Mouse (Mus musculus): ENCODE data around the gene Ccdc150. TPM values are rescaled to one million over a fixed set of nuclear protein-coding genes. Genes with fewer than 3 reads are reported as not detected.

Gene Ccdc150
- polyA plus RNA-seq, 1 experiment from 2014 or later: 0.62 TPM

GRCm38 (mm10) chr1:54327876-54328545, 77.5 kb downstream of the Ccdc150 start:
- no peak overlapping the region for H3K27ac ChIP-seq (replicated peaks; ENCODE audit: low read depth, low read length)
- H3K36me3 ChIP-seq (replicated peaks; ENCODE audit: control insufficient read depth, insufficient read depth, low read depth, low read length): no peaks in the 10 kb centered on the region
- H3K4me2 ChIP-seq (ENCODE audit: low read depth, low read length): no peak overlapping the region
- 91% methylated on average over 6 of the region's 6 CpGs for WGBS
- H3K4me3 ChIP-seq (ENCODE audit: low read depth, low read length): no peak overlapping the region
- DNase-seq (ENCODE audit: low spot score) (no peak), ATAC-seq (replicated peaks; ENCODE audit: insufficient number of reproducible peaks, low FRiP score, low TSS enrichment, low read depth) (no peak)
- no peaks in the 10 kb centered on the region for H3K4me1 ChIP-seq (ENCODE audit: control insufficient read depth, insufficient read depth, low read length)
- no peaks in the 10 kb centered on the region for H3K9me3 ChIP-seq (replicated peaks; ENCODE audit: control insufficient read depth, low read length)
- no peak overlapping the region for H3K9ac ChIP-seq (replicated peaks; ENCODE audit: low read length)
- H3K27me3 ChIP-seq (ENCODE audit: control insufficient read depth, insufficient read depth, low read length): no peaks in the 10 kb centered on the region

GRCm38 (mm10) chr1:54332988-54333387, 82.5 kb downstream of the Ccdc150 start:
- Histone ChIP-seq H3K36me3 (replicated peaks; ENCODE audit: control insufficient read depth, insufficient read depth, low read depth, low read length) (no peaks in the 10 kb centered on the region), H3K9me3 (replicated peaks; ENCODE audit: control insufficient read depth, low read length) (no peaks in the 10 kb centered on the region), H3K4me3 (ENCODE audit: low read depth, low read length) (no peak overlapping the region), H3K4me2 (ENCODE audit: low read depth, low read length) (no peak overlapping the region), H3K27ac (replicated peaks; ENCODE audit: low read depth, low read length) (no peak overlapping the region), H3K9ac (replicated peaks; ENCODE audit: low read length) (no peak overlapping the region), H3K4me1 (ENCODE audit: control insufficient read depth, insufficient read depth, low read length) (no peaks in the 10 kb centered on the region), H3K27me3 (ENCODE audit: control insufficient read depth, insufficient read depth, low read length) (no peaks in the 10 kb centered on the region)
- 64% methylated on average over 4 of the region's 4 CpGs for WGBS
- DNase-seq (ENCODE audit: low spot score): peak; percentile 44
- no peak for ATAC-seq (replicated peaks; ENCODE audit: insufficient number of reproducible peaks, low FRiP score, low TSS enrichment, low read depth)

- Histone ChIP-seq H3K27me3 (ENCODE audit: control insufficient read depth, insufficient read depth, low read length) (no peaks in the 10 kb centered on the region), H3K4me3 (ENCODE audit: low read depth, low read length) (no peak overlapping the region), H3K9me3 (replicated peaks; ENCODE audit: control insufficient read depth, low read length) (no peaks in the 10 kb centered on the region), H3K4me2 (ENCODE audit: low read depth, low read length) (no peak overlapping the region), H3K9ac (replicated peaks; ENCODE audit: low read length) (no peak overlapping the region), H3K36me3 (replicated peaks; ENCODE audit: control insufficient read depth, insufficient read depth, low read depth, low read length) (no peaks in the 10 kb centered on the region), H3K27ac (replicated peaks; ENCODE audit: low read depth, low read length) (no peak overlapping the region), H3K4me1 (ENCODE audit: control insufficient read depth, insufficient read depth, low read length) (no peaks in the 10 kb centered on the region)
- WGBS: 92% methylated on average over 4 of the region's 4 CpGs
- DNase-seq (ENCODE audit: low spot score) (no peak), ATAC-seq (replicated peaks; ENCODE audit: insufficient number of reproducible peaks, low FRiP score, low TSS enrichment, low read depth) (no peak)
Observed at GRCm38 (mm10) chr1:54354786-54355185, 104.3 kb downstream of the Ccdc150 start.

- ATAC-seq (replicated peaks; ENCODE audit: insufficient number of reproducible peaks, low FRiP score, low TSS enrichment, low read depth) (no peak), DNase-seq (ENCODE audit: low spot score) (no peak)
- no peaks in the 10 kb centered on the region for H3K36me3 ChIP-seq (replicated peaks; ENCODE audit: control insufficient read depth, insufficient read depth, low read depth, low read length)
- H3K9ac ChIP-seq (replicated peaks; ENCODE audit: low read length): no peak overlapping the region
- H3K4me1 ChIP-seq (ENCODE audit: control insufficient read depth, insufficient read depth, low read length): no peaks in the 10 kb centered on the region
- WGBS: 79% methylated on average over 5 of the region's 5 CpGs
- H3K4me2 ChIP-seq (ENCODE audit: low read depth, low read length): no peak overlapping the region
- no peak overlapping the region for H3K4me3 ChIP-seq (ENCODE audit: low read depth, low read length)
- H3K9me3 ChIP-seq (replicated peaks; ENCODE audit: control insufficient read depth, low read length): no peaks in the 10 kb centered on the region
- H3K27me3 ChIP-seq (ENCODE audit: control insufficient read depth, insufficient read depth, low read length): no peaks in the 10 kb centered on the region
- H3K27ac ChIP-seq (replicated peaks; ENCODE audit: low read depth, low read length): no peak overlapping the region
Observed at GRCm38 (mm10) chr1:54355485-54355884, 105.0 kb downstream of the Ccdc150 start.

- 86% methylated on average over 6 of the region's 6 CpGs for WGBS
- H3K9ac ChIP-seq (replicated peaks; ENCODE audit: low read length): no peak overlapping the region
- DNase-seq (ENCODE audit: low spot score): no peak
- no peaks in the 10 kb centered on the region for H3K9me3 ChIP-seq (replicated peaks; ENCODE audit: control insufficient read depth, low read length)
- no peak overlapping the region for H3K4me2 ChIP-seq (ENCODE audit: low read depth, low read length)
- H3K36me3 ChIP-seq (replicated peaks; ENCODE audit: control insufficient read depth, insufficient read depth, low read depth, low read length): no peaks in the 10 kb centered on the region
- H3K4me3 ChIP-seq (ENCODE audit: low read depth, low read length): no peak overlapping the region
- no peak for ATAC-seq (replicated peaks; ENCODE audit: insufficient number of reproducible peaks, low FRiP score, low TSS enrichment, low read depth)
- H3K4me1 ChIP-seq (ENCODE audit: control insufficient read depth, insufficient read depth, low read length): no peaks in the 10 kb centered on the region
- no peak overlapping the region for H3K27ac ChIP-seq (replicated peaks; ENCODE audit: low read depth, low read length)
- no peaks in the 10 kb centered on the region for H3K27me3 ChIP-seq (ENCODE audit: control insufficient read depth, insufficient read depth, low read length)
Observed at GRCm38 (mm10) chr1:54356566-54356965, 106.1 kb downstream of the Ccdc150 start.

GRCm38 (mm10) chr1:54377506-54378051, 127.1 kb downstream of the Ccdc150 start:
- no peak overlapping the region for H3K27ac ChIP-seq (replicated peaks; ENCODE audit: low read depth, low read length)

GRCm38 (mm10) chr1:54380978-54381914, 130.8 kb downstream of the Ccdc150 start:
- DNase-seq (ENCODE audit: low spot score) (peak; percentile 80), ATAC-seq (replicated peaks; ENCODE audit: insufficient number of reproducible peaks, low FRiP score, low TSS enrichment, low read depth) (no peak)
- Histone ChIP-seq H3K9ac (replicated peaks; ENCODE audit: low read length) (no peak overlapping the region), H3K4me1 (ENCODE audit: control insufficient read depth, insufficient read depth, low read length) (no peaks in the 10 kb centered on the region), H3K36me3 (replicated peaks; ENCODE audit: control insufficient read depth, insufficient read depth, low read depth, low read length) (no peaks in the 10 kb centered on the region), H3K27me3 (ENCODE audit: control insufficient read depth, insufficient read depth, low read length) (no peaks in the 10 kb centered on the region), H3K4me3 (ENCODE audit: low read depth, low read length) (no peak overlapping the region), H3K9me3 (replicated peaks; ENCODE audit: control insufficient read depth, low read length) (no peaks in the 10 kb centered on the region), H3K4me2 (ENCODE audit: low read depth, low read length) (no peak overlapping the region), H3K27ac (replicated peaks; ENCODE audit: low read depth, low read length) (no peak overlapping the region)
- WGBS: 90% methylated on average over 9 of the region's 9 CpGs

More at GRCm38 (mm10) chr1:54377506-54378051, 127.1 kb downstream of the Ccdc150 start:
- Histone ChIP-seq H3K9ac (replicated peaks; ENCODE audit: low read length) (no peak overlapping the region), H3K4me1 (ENCODE audit: control insufficient read depth, insufficient read depth, low read length) (no peaks in the 10 kb centered on the region), H3K27me3 (ENCODE audit: control insufficient read depth, insufficient read depth, low read length) (no peaks in the 10 kb centered on the region), H3K9me3 (replicated peaks; ENCODE audit: control insufficient read depth, low read length) (no peaks in the 10 kb centered on the region), H3K4me3 (ENCODE audit: low read depth, low read length) (no peak overlapping the region), H3K4me2 (ENCODE audit: low read depth, low read length) (no peak overlapping the region), H3K36me3 (replicated peaks; ENCODE audit: control insufficient read depth, insufficient read depth, low read depth, low read length) (no peaks in the 10 kb centered on the region)
- ATAC-seq (replicated peaks; ENCODE audit: insufficient number of reproducible peaks, low FRiP score, low TSS enrichment, low read depth) (no peak), DNase-seq (ENCODE audit: low spot score) (no peak)

GRCm38 (mm10) chr1:54384221-54384620, 133.7 kb downstream of the Ccdc150 start:
- ATAC-seq (replicated peaks; ENCODE audit: insufficient number of reproducible peaks, low FRiP score, low TSS enrichment, low read depth) (no peak), DNase-seq (ENCODE audit: low spot score) (no peak)
- no peaks in the 10 kb centered on the region for H3K27me3 ChIP-seq (ENCODE audit: control insufficient read depth, insufficient read depth, low read length)
- H3K4me1 ChIP-seq (ENCODE audit: control insufficient read depth, insufficient read depth, low read length): no peaks in the 10 kb centered on the region
- H3K4me2 ChIP-seq (ENCODE audit: low read depth, low read length): no peak overlapping the region
- 27% methylated on average over 1 of the region's 1 CpGs for WGBS
- H3K27ac ChIP-seq (replicated peaks; ENCODE audit: low read depth, low read length): no peak overlapping the region
- no peak overlapping the region for H3K9ac ChIP-seq (replicated peaks; ENCODE audit: low read length)
- no peaks in the 10 kb centered on the region for H3K9me3 ChIP-seq (replicated peaks; ENCODE audit: control insufficient read depth, low read length)
- no peaks in the 10 kb centered on the region for H3K36me3 ChIP-seq (replicated peaks; ENCODE audit: control insufficient read depth, insufficient read depth, low read depth, low read length)
- no peak overlapping the region for H3K4me3 ChIP-seq (ENCODE audit: low read depth, low read length)

Data from embryonic facial prominence, embryonic 11.5 days (tissue).